In the genomic region with DNA sequence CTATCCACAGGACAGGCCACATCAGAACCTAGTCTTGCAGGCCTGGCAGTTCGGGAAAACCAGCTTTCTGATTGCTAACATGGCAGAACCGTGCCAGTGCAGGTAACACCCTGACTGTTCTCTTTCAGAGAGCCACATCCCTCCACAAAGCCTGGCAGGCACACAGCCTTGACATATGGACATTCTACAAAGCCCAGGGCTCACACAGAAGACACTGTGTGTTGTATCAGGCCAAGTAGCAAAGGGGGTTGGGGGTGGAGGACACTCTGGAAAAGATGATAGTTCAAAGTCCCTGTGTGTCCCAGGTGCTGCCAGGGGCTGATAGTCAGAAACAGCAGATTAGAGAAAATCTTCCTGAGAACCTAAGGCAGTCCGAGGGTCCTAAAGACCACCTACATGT, we compare ENCODE assay signal across 14 mouse cellular contexts. TPM values are rescaled to one million over a fixed set of nuclear protein-coding genes. Genes with fewer than 3 reads are reported as not detected.
A peak's percentile ranks its signal among the peaks of the same experiment; 100 is the strongest.
DNase-seq lines count a peak whose midpoint lies in the region; ATAC-seq and TF ChIP-seq lines count a peak whose summit lies in the region.
"Had no signal": no experiment of that assay in that cellular context is flagged by ENCODE, and none has a peak within 500 bp of the region (broad histone marks: within the 10 kb centered on the region; RNA-seq: fewer than 3 reads in every experiment).

No protein-coding gene starts in this region.

- H3K36me3 ChIP-seq in heart, embryonic 15.5 days = no peaks in the 10 kb centered on the region
- H3K36me3 ChIP-seq in limb, embryonic 14.5 days (ENCODE audit: control insufficient read depth, insufficient read depth, low read length) = no peaks in the 10 kb centered on the region
- H3K36me3 ChIP-seq in forebrain, embryonic 16.5 days (ENCODE audit: control insufficient read depth, insufficient read depth) = no peaks in the 10 kb centered on the region
- H3K36me3 ChIP-seq: midbrain, embryonic 15.5 days had no signal

- no peaks in the 10 kb centered on the region for H3K9me3 ChIP-seq in heart, embryonic 15.5 days (replicated peaks)
- no peaks in the 10 kb centered on the region for H3K9me3 ChIP-seq in limb, embryonic 14.5 days (ENCODE audit: control insufficient read depth, low read length)
- H3K9me3 ChIP-seq in forebrain, embryonic 16.5 days (ENCODE audit: control insufficient read depth, low read length) = no peaks in the 10 kb centered on the region
- H3K9me3 ChIP-seq: midbrain, embryonic 15.5 days had no signal

- 81% methylated on average over 3 of the region's 3 CpGs for WGBS in heart, embryonic 15.5 days
- 18% methylated on average over 3 of the region's 3 CpGs for WGBS in cerebellum, adult 2 months
- WGBS in limb, embryonic 14.5 days = 84% methylated on average over 3 of the region's 3 CpGs
- 62% methylated on average over 3 of the region's 3 CpGs for WGBS in forebrain, embryonic 16.5 days

- H3K4me3 ChIP-seq in heart, embryonic 15.5 days = no peak overlapping the region
- no peak overlapping the region for H3K4me3 ChIP-seq in cerebellum, adult 2 months (replicated peaks; ENCODE audit: insufficient read depth, low read depth, low read length)
- H3K4me3 ChIP-seq in limb, embryonic 14.5 days (replicated peaks; ENCODE audit: low read length) = no peak overlapping the region
- no peak overlapping the region for H3K4me3 ChIP-seq in forebrain, embryonic 16.5 days (replicated peaks; ENCODE audit: low read length)
- H3K4me3 ChIP-seq: midbrain, embryonic 15.5 days had no signal

- TF ChIP-seq POLR2A in cerebellum, adult 2 months (IDR thresholded peaks at IDR 0.05; ENCODE audit: borderline replicate concordance, insufficient read depth, low read length) = no peak
- TF ChIP-seq POLR2A in limb, embryonic 14.5 days (IDR thresholded peaks at IDR 0.05; ENCODE audit: borderline replicate concordance, extremely low read depth, insufficient read depth, insufficient read length) = no peak

- no peak for ATAC-seq in heart, embryonic 15.5 days (replicated peaks; ENCODE audit: insufficient number of reproducible peaks, insufficient read depth, low FRiP score, low read depth)
- no peak for ATAC-seq in limb, embryonic 14.5 days (ENCODE audit: low FRiP score, low read depth)
- ATAC-seq in forebrain, embryonic 16.5 days = no peak
- ATAC-seq: midbrain, embryonic 15.5 days had no signal

- intact Hi-C loops in heart, postnatal 14 days (cut with DNase I) = no loop called here

- no peak for TF ChIP-seq CTCF in cerebellum, adult 2 months (IDR thresholded peaks at IDR 0.05; ENCODE audit: borderline replicate concordance, insufficient read depth, low read depth, low read length)

- no peak overlapping the region for H3K4me2 ChIP-seq in heart, embryonic 15.5 days
- H3K4me2 ChIP-seq in limb, embryonic 14.5 days (replicated peaks; ENCODE audit: low read depth, low read length, severe bottlenecking) = no peak overlapping the region
- no peak overlapping the region for H3K4me2 ChIP-seq in forebrain, embryonic 16.5 days (ENCODE audit: low read length)
- H3K4me2 ChIP-seq: midbrain, embryonic 15.5 days had no signal

- H3K27ac ChIP-seq in heart, embryonic 15.5 days = 0 out of 2 replicates have a peak overlapping the region, but pooled peaks have one; percentile 26
- peak overlapping the region; percentile 93 for H3K27ac ChIP-seq in cerebellum, adult 2 months (ENCODE audit: insufficient read depth, low read length)
- peak overlapping the region; percentile 77; the same call in 1 of the 2 replicates for H3K27ac ChIP-seq in limb, embryonic 14.5 days (replicated peaks; ENCODE audit: low read depth, low read length)
- no peak overlapping the region for H3K27ac ChIP-seq in forebrain, embryonic 16.5 days (ENCODE audit: low read length)
- H3K27ac ChIP-seq: midbrain, embryonic 15.5 days had no signal

- no peak for DNase-seq in heart, postnatal 14 days
- DNase-seq in lung, adult 18-20 months = peak; percentile 0 to 2
- no peak for DNase-seq in lung, postnatal 36 days
- peak in 1 of 2 experiments; percentile 75 for DNase-seq in cerebellum, adult 2 months
- no peak for DNase-seq in limb, embryonic 14.5 days (ENCODE audit: low spot score)
- DNase-seq in thymus, postnatal 10 days (ENCODE audit: low spot score in 2 of 2) = no peak
- DNase-seq: embryo, embryonic 11 days; thymus, adult 18-20 months had no signal

- H3K27me3 ChIP-seq in heart, embryonic 15.5 days = no peaks in the 10 kb centered on the region
- no peaks in the 10 kb centered on the region for H3K27me3 ChIP-seq in cerebellum, adult 2 months (ENCODE audit: control insufficient read depth, insufficient read depth, low read length)
- H3K27me3 ChIP-seq in limb, embryonic 14.5 days (ENCODE audit: control insufficient read depth, insufficient read depth, low read length) = no peaks in the 10 kb centered on the region
- H3K27me3 ChIP-seq in forebrain, embryonic 16.5 days (replicated peaks; ENCODE audit: control insufficient read depth, insufficient read depth, low read length) = no peaks in the 10 kb centered on the region
- H3K27me3 ChIP-seq: CH12.LX; midbrain, embryonic 15.5 days had no signal

- peaks cover 55% of the 10 kb centered on the region for H3K4me1 ChIP-seq in heart, embryonic 15.5 days (replicated peaks)
- peaks cover 62% of the 10 kb centered on the region for H3K4me1 ChIP-seq in cerebellum, adult 2 months (ENCODE audit: control insufficient read depth, insufficient read depth, low read length)
- H3K4me1 ChIP-seq in limb, embryonic 14.5 days (ENCODE audit: control insufficient read depth, insufficient read depth, low read length) = peaks cover 34% of the 10 kb centered on the region
- peaks cover 42% of the 10 kb centered on the region for H3K4me1 ChIP-seq in forebrain, embryonic 16.5 days (replicated peaks; ENCODE audit: control insufficient read depth, insufficient read depth, low read length)

- H3K9ac ChIP-seq in heart, embryonic 15.5 days = no peak overlapping the region
- no peak overlapping the region for H3K9ac ChIP-seq in limb, embryonic 14.5 days (ENCODE audit: low read depth, low read length, severe bottlenecking)
- H3K9ac ChIP-seq in forebrain, embryonic 16.5 days (replicated peaks; ENCODE audit: low read depth, low read length) = no peak overlapping the region
- H3K9ac ChIP-seq: midbrain, embryonic 15.5 days had no signal

RNA-seq across cellular contexts. Expression of a gene that starts 9.8 kb away (rescaled TPM):
- polyA plus RNA-seq in heart, embryonic 15.5 days (2015; fragmentation: Nextera tagmentation; extraction: Ambion mirVana) = 0.14 and 0.20 TPM in 2 replicates
- not detected for total RNA-seq in heart, postnatal 14 days (2021)
- not detected in 2 replicates for polyA plus RNA-seq in cerebellum, adult 2 months (2012; rRNA removed)
- not detected in 2 replicates for polyA plus RNA-seq in limb, embryonic 14.5 days (2012; rRNA removed)
- not detected in 2 replicates for polyA plus RNA-seq in limb, embryonic 14.5 days (2014; fragmentation: Nextera tagmentation; extraction: Ambion mirVana)
- polyA plus RNA-seq in forebrain, embryonic 16.5 days (2015; fragmentation: Nextera tagmentation; extraction: Ambion mirVana) = 0.35 TPM in 1 of 2 replicates, not detected in the other
- total RNA-seq: CH12.LX; heart, postnatal 25 days; left cerebral cortex, adult 8-10 months had no signal

RNA-seq across cellular contexts. Expression of a gene that starts 12.2 kb away (rescaled TPM):
- 23.4 and 25.6 TPM in 2 replicates for polyA plus RNA-seq in heart, embryonic 15.5 days (2015; fragmentation: Nextera tagmentation; extraction: Ambion mirVana)
- 10 to 100 TPM; 93.5 to 97.3 TPM for total RNA-seq in heart, postnatal 14 days (2021)
- polyA plus RNA-seq in cerebellum, adult 2 months (2012; rRNA removed) = 60.8 and 68.9 TPM in 2 replicates
- polyA plus RNA-seq in limb, embryonic 14.5 days (2012; rRNA removed) = 9.9 and 12.3 TPM in 2 replicates
- polyA plus RNA-seq in limb, embryonic 14.5 days (2014; fragmentation: Nextera tagmentation; extraction: Ambion mirVana) = 27.0 and 28.0 TPM in 2 replicates
- polyA plus RNA-seq in forebrain, embryonic 16.5 days (2015; fragmentation: Nextera tagmentation; extraction: Ambion mirVana) = 31.1 and 33.7 TPM in 2 replicates

Comparison
In these comparisons a context has a peak if more than half of its experiments do, and no peak if none do; other contexts are left out.
1. DNase-seq: peak in lung, adult 18-20 months (2 of 2); none in heart, postnatal 14 days (0 of 2), lung, postnatal 36 days (single experiment), limb, embryonic 14.5 days (single experiment) and thymus, postnatal 10 days (0 of 2).